13 mouse cellular contexts compared by ENCODE assay signal in the genomic region with DNA sequence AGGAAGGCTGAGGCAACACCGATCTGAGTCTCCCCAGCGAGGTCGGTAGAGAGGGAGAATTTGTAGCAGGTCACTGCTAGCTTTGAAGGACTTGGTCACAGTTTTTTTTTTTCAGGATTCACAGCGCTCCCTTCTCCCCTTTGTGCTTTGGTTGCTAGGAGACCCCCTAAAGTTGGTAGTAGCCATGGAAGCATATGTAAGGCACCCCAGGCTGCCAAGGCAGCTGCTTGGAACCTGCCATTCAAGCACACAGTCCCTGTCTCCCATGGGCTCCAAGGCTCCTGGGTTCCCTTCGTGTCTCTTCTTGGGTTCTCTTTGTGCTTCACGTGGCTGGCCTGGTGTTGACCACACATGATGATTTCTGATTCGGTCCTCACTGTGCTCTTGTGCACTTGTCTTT. TPM values are rescaled to one million over a fixed set of nuclear protein-coding genes. Genes with fewer than 3 reads are reported as not detected.
A peak's percentile ranks its signal among the peaks of the same experiment; 100 is the strongest.
DNase-seq lines count a peak whose midpoint lies in the region; ATAC-seq and TF ChIP-seq lines count a peak whose summit lies in the region.
"Had no signal": no experiment of that assay in that cellular context is flagged by ENCODE, and none has a peak within 500 bp of the region (broad histone marks: within the 10 kb centered on the region; RNA-seq: fewer than 3 reads in every experiment).

No protein-coding gene starts in this region.

- H3K27ac ChIP-seq in hindbrain, embryonic 11.5 days (ENCODE audit: low read depth, low read length) = 0 out of 2 replicates have a peak overlapping the region, but pooled peaks have one; percentile 14
- 0 out of 2 replicates have a peak overlapping the region, but pooled peaks have one; percentile 5 for H3K27ac ChIP-seq in midbrain, embryonic 14.5 days (replicated peaks; ENCODE audit: low read depth, low read length)
- H3K27ac ChIP-seq: macrophage had no signal

- H3K36me3 ChIP-seq in E14TG2a.4 (ENCODE audit: insufficient read depth, low read length) = peaks cover 10% of the 10 kb centered on the region; the same call in 1 of the 2 replicates
- H3K36me3 ChIP-seq in hindbrain, embryonic 11.5 days (ENCODE audit: control insufficient read depth, insufficient read depth, low read length) = no peaks in the 10 kb centered on the region
- no peaks in the 10 kb centered on the region for H3K36me3 ChIP-seq in midbrain, embryonic 14.5 days (ENCODE audit: control insufficient read depth, insufficient read depth, low read length)

- H3K27me3 ChIP-seq in E14TG2a.4 (ENCODE audit: insufficient read depth, low read length) = no peaks in the 10 kb centered on the region
- H3K27me3 ChIP-seq in hindbrain, embryonic 11.5 days (ENCODE audit: control insufficient read depth, insufficient read depth, low read length) = no peaks in the 10 kb centered on the region
- H3K27me3 ChIP-seq in midbrain, embryonic 14.5 days (ENCODE audit: control insufficient read depth, insufficient read depth, low read length) = no peaks in the 10 kb centered on the region

- 0 out of 2 replicates have a peak overlapping the region, but pooled peaks have one; percentile 29 for H3K4me3 ChIP-seq in E14TG2a.4 (replicated peaks; ENCODE audit: low read length)
- no peak overlapping the region for H3K4me3 ChIP-seq in hindbrain, embryonic 11.5 days (ENCODE audit: low read depth, low read length)
- H3K4me3 ChIP-seq in midbrain, embryonic 14.5 days (replicated peaks; ENCODE audit: low read depth, low read length) = no peak overlapping the region

- DNase-seq in 416B (ENCODE audit: low read depth) = peak; percentile 36
- peak; percentile 58 for DNase-seq in hindbrain, embryonic 11.5 days (ENCODE audit: low spot score)
- peak; percentile 51 for DNase-seq in midbrain, embryonic 14.5 days
- DNase-seq in ovary, postnatal 36 days (ENCODE audit: low spot score) = no peak
- DNase-seq in cerebellum, adult 9-11 months = no peak
- DNase-seq in gastrocnemius, adult 8-10 months (ENCODE audit: low spot score in 2 of 2) = no peak
- DNase-seq: adrenal gland, postnatal 14 days; cerebellum, postnatal 36 days; kidney, adult 9 months; lung, adult 2 months; right cerebral cortex, postnatal 14 days had no signal

- ATAC-seq in hindbrain, embryonic 11.5 days (ENCODE audit: low FRiP score) = no peak
- ATAC-seq in midbrain, embryonic 14.5 days (ENCODE audit: low FRiP score, low TSS enrichment) = no peak

- H3K4me2 ChIP-seq in hindbrain, embryonic 11.5 days (replicated peaks; ENCODE audit: low read depth, low read length) = no peak overlapping the region
- H3K4me2 ChIP-seq in midbrain, embryonic 14.5 days (ENCODE audit: low read length) = no peak overlapping the region

- 28% methylated on average over 7 of the region's 7 CpGs for WGBS in hindbrain, embryonic 11.5 days
- 18% methylated on average over 7 of the region's 7 CpGs for WGBS in midbrain, embryonic 14.5 days

- no peaks in the 10 kb centered on the region for H3K9me3 ChIP-seq in E14TG2a.4 (ENCODE audit: low read length)
- no peaks in the 10 kb centered on the region for H3K9me3 ChIP-seq in hindbrain, embryonic 11.5 days (ENCODE audit: control insufficient read depth, low read length)
- no peaks in the 10 kb centered on the region for H3K9me3 ChIP-seq in midbrain, embryonic 14.5 days (ENCODE audit: control insufficient read depth, low read length)

- H3K9ac ChIP-seq in hindbrain, embryonic 11.5 days (ENCODE audit: low read depth, low read length) = no peak overlapping the region
- H3K9ac ChIP-seq in midbrain, embryonic 14.5 days (replicated peaks; ENCODE audit: low read length) = no peak overlapping the region

- H3K4me1 ChIP-seq in E14TG2a.4 (replicated peaks; ENCODE audit: low read depth, low read length) = peaks cover 89% of the 10 kb centered on the region
- H3K4me1 ChIP-seq in hindbrain, embryonic 11.5 days (replicated peaks; ENCODE audit: control insufficient read depth, insufficient read depth, low read length) = peaks cover 3% of the 10 kb centered on the region; the same call in 1 of the 2 replicates
- H3K4me1 ChIP-seq in midbrain, embryonic 14.5 days (ENCODE audit: control insufficient read depth, insufficient read depth, low read length) = peaks cover 15% of the 10 kb centered on the region; the same call in 1 of the 2 replicates

- TF ChIP-seq CTCF in E14TG2a.4 (conservative IDR thresholded peaks at IDR 0.05; ENCODE audit: low read length) = no peak

RNA-seq across cellular contexts. Expression of a gene that starts 5.8 kb away (rescaled TPM):
- polyA plus RNA-seq in hindbrain, embryonic 11.5 days (2014; fragmentation: Nextera tagmentation; extraction: Ambion mirVana) = 45.3 and 47.6 TPM in 2 replicates
- polyA plus RNA-seq in midbrain, embryonic 14.5 days (2014; fragmentation: Nextera tagmentation; extraction: Ambion mirVana) = 54.7 and 55.2 TPM in 2 replicates
- total RNA-seq in gastrocnemius, adult 8-10 months (2022) = 10 to 100 TPM in 1 of 4 experiments, 1 to 10 TPM in 3; 6.1 to 11.6 (median 7.5) TPM

RNA-seq across cellular contexts. Expression of a gene that starts 59.3 kb away (rescaled TPM):
- polyA plus RNA-seq in hindbrain, embryonic 11.5 days (2014; fragmentation: Nextera tagmentation; extraction: Ambion mirVana) = 660 and 672 TPM in 2 replicates
- polyA plus RNA-seq in midbrain, embryonic 14.5 days (2014; fragmentation: Nextera tagmentation; extraction: Ambion mirVana) = 518 and 525 TPM in 2 replicates
- total RNA-seq in gastrocnemius, adult 8-10 months (2022) = 10 to 100 TPM; 42.8 to 52.3 (median 46.3) TPM

RNA-seq across cellular contexts. Expression of a gene that starts 59.8 kb away (rescaled TPM):
- polyA plus RNA-seq in hindbrain, embryonic 11.5 days (2014; fragmentation: Nextera tagmentation; extraction: Ambion mirVana) = 1,561 and 1,692 TPM in 2 replicates
- 859 and 918 TPM in 2 replicates for polyA plus RNA-seq in midbrain, embryonic 14.5 days (2014; fragmentation: Nextera tagmentation; extraction: Ambion mirVana)
- total RNA-seq in gastrocnemius, adult 8-10 months (2022) = 100 to 1,000 TPM; 250 to 326 (median 277) TPM

Comparison
In these comparisons a context has a peak if more than half of its experiments do, and no peak if none do; other contexts are left out.
1. DNase-seq: peak in 416B (single experiment), hindbrain, embryonic 11.5 days (single experiment) and midbrain, embryonic 14.5 days (single experiment); none in ovary, postnatal 36 days (single experiment), cerebellum, adult 9-11 months (single experiment) and gastrocnemius, adult 8-10 months (0 of 2).